20 mouse cellular contexts compared by ENCODE assay signal in genomic region chr9:120200873-120201272, GRCm38 (mm10). TPM values are rescaled to one million over a fixed set of nuclear protein-coding genes. Genes with fewer than 3 reads are reported as not detected.
"Had no signal": no experiment of that assay in that cellular context is flagged by ENCODE, and none has a peak within 500 bp of the region (broad histone marks: within the 10 kb centered on the region; RNA-seq: fewer than 3 reads in every experiment).

No protein-coding gene starts in this region.

- H3K9me3 ChIP-seq: neural tube, embryonic 15.5 days; stomach, embryonic 15.5 days had no signal

- H3K4me2 ChIP-seq: neural tube, embryonic 13.5 days; neural tube, embryonic 15.5 days; stomach, embryonic 15.5 days had no signal

- H3K36me3 ChIP-seq: neural tube, embryonic 13.5 days; neural tube, embryonic 15.5 days; stomach, embryonic 15.5 days had no signal

- H3K4me3 ChIP-seq: neural tube, embryonic 13.5 days; neural tube, embryonic 15.5 days; stomach, embryonic 15.5 days had no signal

- H3K27me3 ChIP-seq: neural tube, embryonic 13.5 days; neural tube, embryonic 15.5 days had no signal

- H3K27ac ChIP-seq: neural tube, embryonic 13.5 days; neural tube, embryonic 15.5 days; stomach, embryonic 15.5 days; stomach, postnatal 0 days had no signal

- DNase-seq: retina, postnatal 1 day; right cerebral cortex, adult 18-20 months; right cerebral cortex, postnatal 14 days; right cerebral cortex, postnatal 25 days; right cerebral cortex, postnatal 4 days; spleen, adult 18-20 months; thymus, adult 18-20 months; thymus, adult 2 months; thymus, postnatal 14 days; thymus, postnatal 25 days; thymus, postnatal 36 days; thymus, postnatal 4 days had no signal

- H3K9ac ChIP-seq: neural tube, embryonic 13.5 days; neural tube, embryonic 15.5 days; stomach, embryonic 15.5 days had no signal

- H3K4me1 ChIP-seq: neural tube, embryonic 13.5 days; neural tube, embryonic 15.5 days; stomach, embryonic 15.5 days had no signal

RNA-seq across cellular contexts. Expression of gene Mobp, which starts 51.4 kb away (rescaled TPM):
- polyA plus RNA-seq: small intestine, adult 2 months; spleen, adult 2 months; stomach, embryonic 14.5 days; thymus, adult 2 months; thymus, postnatal 0 days had no signal
